Mouse (Mus musculus) adrenal gland, postnatal 25 days (tissue): ENCODE measurements around the gene Igsf9b. TPM values are rescaled to one million over a fixed set of nuclear protein-coding genes. Genes with fewer than 3 reads are reported as not detected.

Experiments
- DNase-seq: peaks from one replicate; pipeline ENCODE4 v3.0.0; 2021; ENCODE audit warnings: mixed read lengths
- total RNA-seq: library from RNA; stranded (reverse); gene quantifications from 2 replicates; pipeline ENCODE4 v1.2.3, GENCODE M21; 2021

Gene Igsf9b
- total RNA-seq, 1 experiment from 2014 or later, result 6.7 TPM

- no peak for DNase-seq
These were observed 9.3 kb upstream of the Igsf9b start for GRCm38 (mm10) chr9:27289543-27290308.

GRCm38 (mm10) chr9:27294380-27294779 lies 4.6 kb upstream of the Igsf9b start:
- no peak for DNase-seq

GRCm38 (mm10) chr9:27299286-27300187 lies 533 bp downstream of the Igsf9b start:
- DNase-seq, result peak; percentile 33

- peak; percentile 44 for DNase-seq
These were observed 1.2 kb downstream of the Igsf9b start for GRCm38 (mm10) chr9:27300188-27300691.

GRCm38 (mm10) chr9:27300698-27301097 lies 1.7 kb downstream of the Igsf9b start:
- DNase-seq, result no peak

GRCm38 (mm10) chr9:27301486-27301885 lies 2.5 kb downstream of the Igsf9b start:
- no peak for DNase-seq

- no peak for DNase-seq
These were observed 3.3 kb downstream of the Igsf9b start for GRCm38 (mm10) chr9:27302291-27302690.

GRCm38 (mm10) chr9:27303571-27304484 lies 4.8 kb downstream of the Igsf9b start:
- no peak for DNase-seq

GRCm38 (mm10) chr9:27304485-27305102 lies 5.6 kb downstream of the Igsf9b start:
- no peak for DNase-seq

GRCm38 (mm10) chr9:27305502-27305901 lies 6.5 kb downstream of the Igsf9b start:
- no peak for DNase-seq

- no peak for DNase-seq
These were observed 7.6 kb downstream of the Igsf9b start for GRCm38 (mm10) chr9:27306642-27307041.

- DNase-seq, result no peak
These were observed 8.3 kb downstream of the Igsf9b start for GRCm38 (mm10) chr9:27307265-27307664.

GRCm38 (mm10) chr9:27308045-27308444 lies 9.0 kb downstream of the Igsf9b start:
- DNase-seq, result no peak

GRCm38 (mm10) chr9:27308561-27308960 lies 9.6 kb downstream of the Igsf9b start:
- DNase-seq, result no peak

GRCm38 (mm10) chr9:27310005-27310404 lies 11.0 kb downstream of the Igsf9b start:
- no peak for DNase-seq

- DNase-seq, result no peak
These were observed 14.4 kb downstream of the Igsf9b start for GRCm38 (mm10) chr9:27313427-27313826.

- no peak for DNase-seq
These were observed 22.3 kb downstream of the Igsf9b start for GRCm38 (mm10) chr9:27321267-27321666.

GRCm38 (mm10) chr9:27322277-27322676 lies 23.3 kb downstream of the Igsf9b start:
- no peak for DNase-seq

- DNase-seq, result no peak
These were observed 24.4 kb downstream of the Igsf9b start for GRCm38 (mm10) chr9:27323412-27323811.

GRCm38 (mm10) chr9:27325920-27326319 lies 26.9 kb downstream of the Igsf9b start:
- DNase-seq, result peak; percentile 65

GRCm38 (mm10) chr9:27327558-27327957 lies 28.6 kb downstream of the Igsf9b start:
- DNase-seq, result no peak
